Mouse (Mus musculus): ENCODE results near the gene Arhgef11. TPM values are rescaled to one million over a fixed set of nuclear protein-coding genes. Genes with fewer than 3 reads are reported as not detected.
A peak's percentile ranks its signal among the peaks of the same experiment; 100 is the strongest.

Gene Arhgef11
- polyA plus RNA-seq, 1 experiment from 2014 or later, result 19.5 TPM

DNA sequence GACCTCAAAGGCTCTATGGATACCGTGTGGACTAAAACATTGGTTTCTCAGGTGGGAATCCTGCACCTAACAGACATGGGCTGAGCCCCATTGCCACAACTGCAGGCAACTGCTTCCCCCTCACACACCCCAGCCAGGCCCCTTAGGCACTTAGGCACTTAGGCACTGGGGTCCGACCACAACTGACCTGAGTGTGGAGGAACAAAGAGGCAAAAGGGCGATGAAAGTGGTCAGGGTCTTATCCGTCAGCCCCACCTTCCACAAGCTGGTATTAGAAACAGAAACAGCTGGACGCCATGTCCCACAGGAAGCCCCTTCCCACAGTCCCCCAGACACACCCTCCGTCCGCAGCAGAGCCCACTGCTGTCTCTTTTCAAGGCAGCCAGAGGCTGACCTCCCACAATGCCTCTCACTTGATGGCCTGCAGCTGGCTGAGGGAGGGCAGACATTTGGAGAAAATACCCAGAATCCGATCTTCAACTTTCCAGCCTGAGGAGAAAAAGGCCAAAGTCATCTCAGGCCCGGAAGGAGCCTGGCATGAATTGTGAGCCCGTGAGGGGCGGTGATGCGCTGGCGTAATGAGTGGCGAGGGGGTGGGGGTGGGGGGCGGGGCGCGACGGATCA is 127.8 kb downstream of the Arhgef11 start:
- ATAC-seq (ENCODE audit: low FRiP score), result no peak
- Histone ChIP-seq H3K4me2 (peak overlapping the region; percentile 44), H3K4me3 (replicated peaks) (no peak overlapping the region; the same call in 1 of the 2 replicates), H3K27me3 (replicated peaks) (no peaks in the 10 kb centered on the region), H3K27ac (replicated peaks) (peak overlapping the region; percentile 51), H3K36me3 (0 out of 2 replicates have a peak, but pooled peaks cover 2% of the 10 kb centered on the region), H3K9me3 (replicated peaks) (no peaks in the 10 kb centered on the region), H3K9ac (replicated peaks) (peak overlapping the region; percentile 10; the same call in 1 of the 2 replicates), H3K4me1 (peaks cover 16% of the 10 kb centered on the region)
- 21% methylated on average over 18 of the region's 18 CpGs for WGBS

DNA sequence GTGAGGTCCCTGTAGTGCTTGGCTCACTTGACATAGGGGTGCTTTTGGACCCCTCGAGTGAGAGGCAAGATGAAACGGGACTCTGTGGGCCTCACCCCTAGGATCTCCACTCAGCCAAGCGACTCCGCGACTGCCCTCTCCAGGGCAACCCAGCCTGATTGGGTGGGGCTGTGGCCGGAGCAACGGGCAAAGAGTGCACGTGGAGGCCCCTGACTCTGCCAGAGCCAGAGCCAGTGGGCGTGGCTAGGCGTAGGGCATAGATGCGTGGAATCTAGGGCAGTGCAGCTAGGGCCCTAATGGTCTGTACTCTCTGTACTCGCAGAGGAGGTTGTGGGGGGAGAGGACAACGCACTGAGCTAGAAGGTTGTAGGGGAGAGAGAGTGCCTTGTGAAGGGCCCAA is 131.1 kb downstream of the Arhgef11 start, which contains the start of gene Lrrc71:
Gene Lrrc71 (minus strand): TSS at position 195 of the 400 bp plus-strand sequence.
- 40% methylated on average over 13 of the region's 13 CpGs for WGBS
- no peak within 1 kb of the TSS for H3K9ac ChIP-seq (replicated peaks)
- H3K4me2 ChIP-seq, result no peak within 1 kb of the TSS
- no peak within 1 kb of the TSS for H3K27ac ChIP-seq (replicated peaks)
- ATAC-seq (ENCODE audit: low FRiP score), result no peak
- no peaks in the 10 kb centered on the region for H3K9me3 ChIP-seq (replicated peaks)
- H3K27me3 ChIP-seq (replicated peaks), result no peaks in the 10 kb centered on the region
- H3K36me3 ChIP-seq, result no peaks in the 10 kb centered on the region
- no peak within 1 kb of the TSS for H3K4me3 ChIP-seq (replicated peaks)
- peaks cover 16% of the 10 kb centered on the region for H3K4me1 ChIP-seq

DNA sequence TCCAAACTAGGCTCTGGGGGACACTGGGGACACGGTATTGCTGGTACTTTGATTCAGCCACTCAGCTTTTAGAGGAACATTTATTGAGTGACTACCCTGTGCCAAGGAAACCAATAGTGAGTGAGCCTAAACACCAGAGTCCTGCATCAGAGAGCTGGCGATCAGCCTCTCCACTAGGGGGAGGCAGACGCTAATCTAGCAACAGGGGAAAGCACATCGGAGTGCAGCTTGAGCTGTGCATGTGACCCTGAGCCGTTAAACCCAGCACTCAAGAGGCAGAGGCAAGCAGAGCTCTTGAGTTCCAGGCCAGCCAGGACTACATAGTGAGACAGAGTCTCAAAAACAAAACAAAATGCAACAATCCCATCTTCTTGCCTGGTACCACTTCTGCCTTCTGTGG is 131.7 kb downstream of the Arhgef11 start:
- H3K27ac ChIP-seq (replicated peaks), result no peak overlapping the region
- H3K9me3 ChIP-seq (replicated peaks), result no peaks in the 10 kb centered on the region
- H3K36me3 ChIP-seq, result no peaks in the 10 kb centered on the region
- H3K4me1 ChIP-seq, result peaks cover 16% of the 10 kb centered on the region
- ATAC-seq (ENCODE audit: low FRiP score), result no peak
- no peak overlapping the region for H3K4me2 ChIP-seq
- 14% methylated on average over 5 of the region's 5 CpGs for WGBS
- no peak overlapping the region for H3K9ac ChIP-seq (replicated peaks)
- H3K4me3 ChIP-seq (replicated peaks), result no peak overlapping the region
- no peaks in the 10 kb centered on the region; the same call in 1 of the 2 replicates for H3K27me3 ChIP-seq (replicated peaks)

DNA sequence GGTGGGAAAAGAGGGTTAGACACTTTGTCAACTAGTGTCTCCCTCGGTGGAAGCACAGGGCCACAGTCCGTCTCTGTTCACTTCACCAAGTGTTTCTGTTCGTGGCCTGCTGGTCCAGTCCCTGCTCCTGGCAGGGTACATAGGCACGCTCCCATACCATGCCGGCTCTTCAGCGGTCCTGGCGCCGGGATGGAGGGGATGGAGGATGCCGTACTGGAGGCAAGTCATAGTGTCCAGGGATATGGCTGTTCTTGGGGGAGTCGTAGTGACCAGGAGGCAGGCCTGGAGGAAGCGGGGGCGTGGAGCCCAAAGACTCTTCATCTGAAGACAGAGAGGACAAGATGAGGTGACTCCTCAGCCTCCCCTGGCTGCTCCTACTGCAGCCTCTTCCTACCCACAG is 132.6 kb downstream of the Arhgef11 start:
- 89% methylated on average over 12 of the region's 12 CpGs for WGBS
- H3K4me3 ChIP-seq (replicated peaks), result no peak overlapping the region
- no peaks in the 10 kb centered on the region for H3K36me3 ChIP-seq
- no peak for ATAC-seq (ENCODE audit: low FRiP score)
- H3K4me1 ChIP-seq, result peaks cover 13% of the 10 kb centered on the region
- peaks cover 9% of the 10 kb centered on the region for H3K27me3 ChIP-seq (replicated peaks)
- H3K4me2 ChIP-seq, result no peak overlapping the region
- H3K27ac ChIP-seq (replicated peaks), result no peak overlapping the region
- H3K9me3 ChIP-seq (replicated peaks), result no peaks in the 10 kb centered on the region
- H3K9ac ChIP-seq (replicated peaks), result no peak overlapping the region

DNA sequence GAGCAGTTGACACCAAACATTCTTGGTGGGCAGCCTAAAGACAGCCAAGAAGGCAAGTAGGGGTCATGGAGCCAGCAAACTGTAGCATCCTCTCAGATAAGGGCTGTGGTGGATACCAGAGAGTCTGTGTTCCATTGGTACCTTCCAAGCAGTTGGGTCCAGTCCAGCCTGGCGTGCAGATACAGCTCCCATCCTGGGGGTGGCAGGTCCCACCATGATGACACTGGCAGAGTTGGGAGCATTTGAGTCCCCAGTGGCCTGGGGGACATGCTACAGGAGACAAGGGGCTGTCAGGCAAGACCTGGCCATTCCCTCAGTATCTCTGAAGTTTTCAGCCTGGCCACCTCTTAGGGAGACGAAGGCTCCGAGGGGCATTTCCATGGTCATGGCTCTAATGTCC is 135.2 kb downstream of the Arhgef11 start:
- H3K36me3 ChIP-seq, result no peaks in the 10 kb centered on the region
- 89% methylated on average over 3 of the region's 3 CpGs for WGBS
- H3K4me1 ChIP-seq, result peaks cover 12% of the 10 kb centered on the region
- ATAC-seq (ENCODE audit: low FRiP score), result no peak
- peaks cover 11% of the 10 kb centered on the region for H3K27me3 ChIP-seq (replicated peaks)
- no peak overlapping the region for H3K4me3 ChIP-seq (replicated peaks)
- H3K9me3 ChIP-seq (replicated peaks), result no peaks in the 10 kb centered on the region
- no peak overlapping the region for H3K9ac ChIP-seq (replicated peaks)
- no peak overlapping the region for H3K4me2 ChIP-seq
- no peak overlapping the region for H3K27ac ChIP-seq (replicated peaks)

DNA sequence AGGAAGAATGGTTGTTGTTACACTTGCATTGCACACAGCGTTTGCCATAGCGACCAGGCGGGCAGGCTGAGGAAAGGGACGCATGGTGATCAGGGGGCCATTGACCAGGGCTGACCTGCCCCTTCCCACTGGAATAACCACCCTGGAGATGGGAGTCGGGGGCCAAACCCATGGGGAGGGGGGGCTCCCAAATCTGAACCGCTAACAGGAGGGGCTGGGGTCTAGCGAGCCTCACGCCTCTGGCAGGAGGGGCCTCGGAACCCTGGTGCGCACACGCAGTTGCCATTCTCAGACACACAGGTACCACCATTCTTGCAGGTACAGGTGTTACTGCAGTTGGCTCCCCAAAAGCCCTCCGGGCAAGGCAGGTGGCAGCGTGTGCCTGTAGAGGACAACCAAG is 136.5 kb downstream of the Arhgef11 start:
- WGBS, result 85% methylated on average over 13 of the region's 13 CpGs
- H3K4me1 ChIP-seq, result peaks cover 9% of the 10 kb centered on the region
- H3K27me3 ChIP-seq (replicated peaks), result peaks cover 14% of the 10 kb centered on the region
- no peak for ATAC-seq (ENCODE audit: low FRiP score)
- H3K27ac ChIP-seq (replicated peaks), result no peak overlapping the region
- no peak overlapping the region for H3K4me3 ChIP-seq (replicated peaks)
- H3K9me3 ChIP-seq (replicated peaks), result no peaks in the 10 kb centered on the region
- no peak overlapping the region for H3K4me2 ChIP-seq
- H3K9ac ChIP-seq (replicated peaks), result no peak overlapping the region
- H3K36me3 ChIP-seq, result no peaks in the 10 kb centered on the region

DNA sequence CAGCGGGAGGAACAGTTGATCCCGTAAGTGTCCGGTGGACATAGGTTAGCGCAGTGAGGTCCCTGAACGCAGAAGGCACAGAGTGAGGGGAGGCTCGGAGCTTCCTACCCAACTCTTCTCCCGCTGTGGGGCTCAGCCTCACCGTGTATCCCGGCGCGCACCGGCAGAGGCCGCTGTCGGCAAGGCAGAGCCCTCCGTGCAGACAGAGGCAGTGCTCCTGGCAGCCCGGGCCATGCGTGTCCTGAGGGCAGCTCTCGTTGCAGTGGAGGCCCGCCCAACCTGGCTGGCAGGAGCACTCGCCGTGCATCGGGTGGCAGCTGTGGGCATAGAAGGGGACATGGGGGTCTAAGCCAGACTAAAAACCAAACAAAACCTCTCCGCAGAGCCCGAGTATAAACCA is 138.6 kb downstream of the Arhgef11 start:
- H3K27ac ChIP-seq (replicated peaks), result no peak overlapping the region
- H3K4me2 ChIP-seq, result peak overlapping the region; percentile 65
- no peaks in the 10 kb centered on the region for H3K36me3 ChIP-seq
- peaks cover 9% of the 10 kb centered on the region for H3K4me1 ChIP-seq
- WGBS, result 2% methylated on average over 23 of the region's 24 CpGs
- peak; percentile 88 for ATAC-seq (ENCODE audit: low FRiP score)
- peak overlapping the region; percentile 35 for H3K4me3 ChIP-seq (replicated peaks)
- peaks cover 14% of the 10 kb centered on the region for H3K27me3 ChIP-seq (replicated peaks)
- no peaks in the 10 kb centered on the region for H3K9me3 ChIP-seq (replicated peaks)
- peak overlapping the region; percentile 20; the same call in 1 of the 2 replicates for H3K9ac ChIP-seq (replicated peaks)

DNA sequence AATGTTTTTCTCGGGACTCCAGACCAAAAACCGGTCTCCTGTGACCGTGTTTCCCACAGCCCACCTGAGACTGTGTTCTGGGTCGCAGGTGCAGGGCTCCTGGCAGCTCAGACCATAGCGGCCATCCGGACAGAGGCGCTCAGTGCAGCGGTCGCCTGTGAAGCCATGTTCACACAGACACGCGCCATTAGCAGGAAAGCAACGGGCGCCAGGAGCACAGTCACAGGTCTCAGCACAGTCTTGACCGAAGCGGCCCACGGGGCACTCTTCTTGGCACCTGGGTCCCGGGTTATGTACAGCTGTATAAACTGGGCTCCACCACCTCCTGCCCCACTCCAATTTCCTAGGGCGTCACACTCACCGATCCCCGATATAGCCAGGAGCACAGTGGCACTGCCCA is 139.1 kb downstream of the Arhgef11 start:
- H3K9ac ChIP-seq (replicated peaks), result peak overlapping the region; percentile 20; the same call in 1 of the 2 replicates
- peak; percentile 4; the same call in 1 of the 2 replicates for ATAC-seq (ENCODE audit: low FRiP score)
- H3K36me3 ChIP-seq, result no peaks in the 10 kb centered on the region
- H3K4me3 ChIP-seq (replicated peaks), result peak overlapping the region; percentile 35; the same call in 1 of the 2 replicates
- no peak overlapping the region for H3K27ac ChIP-seq (replicated peaks)
- no peaks in the 10 kb centered on the region for H3K9me3 ChIP-seq (replicated peaks)
- H3K4me2 ChIP-seq, result peak overlapping the region; percentile 65
- WGBS, result 49% methylated on average over 20 of the region's 20 CpGs
- peaks cover 14% of the 10 kb centered on the region for H3K27me3 ChIP-seq (replicated peaks)
- H3K4me1 ChIP-seq, result peaks cover 9% of the 10 kb centered on the region

DNA sequence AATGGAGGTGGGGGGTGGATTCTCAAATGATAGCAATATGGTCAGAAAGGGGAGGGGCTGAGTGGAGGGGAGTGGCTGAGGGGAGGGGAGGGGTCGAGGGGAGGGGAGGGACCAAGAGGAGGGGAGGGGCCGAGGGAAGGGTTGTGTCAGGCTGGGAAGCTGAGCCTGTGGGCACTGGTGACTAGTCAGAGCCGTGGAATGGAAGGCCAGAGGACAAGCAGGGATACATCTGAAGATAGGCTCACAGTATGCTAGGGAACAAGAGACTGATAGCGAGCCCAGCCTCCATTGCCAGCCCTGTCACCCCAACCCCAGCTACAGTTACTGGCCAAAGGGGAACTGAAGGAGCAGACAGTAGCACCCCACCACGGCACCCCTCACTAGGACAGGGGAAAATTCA is 141.3 kb downstream of the Arhgef11 start:
- Histone ChIP-seq H3K4me1 (peaks cover 15% of the 10 kb centered on the region), H3K9me3 (replicated peaks) (no peaks in the 10 kb centered on the region), H3K4me3 (replicated peaks) (no peak overlapping the region), H3K4me2 (no peak overlapping the region), H3K27me3 (replicated peaks) (peaks cover 19% of the 10 kb centered on the region), H3K9ac (replicated peaks) (no peak overlapping the region), H3K36me3 (no peaks in the 10 kb centered on the region), H3K27ac (replicated peaks) (no peak overlapping the region)
- 46% methylated on average over 4 of the region's 5 CpGs for WGBS
- no peak for ATAC-seq (ENCODE audit: low FRiP score)

DNA sequence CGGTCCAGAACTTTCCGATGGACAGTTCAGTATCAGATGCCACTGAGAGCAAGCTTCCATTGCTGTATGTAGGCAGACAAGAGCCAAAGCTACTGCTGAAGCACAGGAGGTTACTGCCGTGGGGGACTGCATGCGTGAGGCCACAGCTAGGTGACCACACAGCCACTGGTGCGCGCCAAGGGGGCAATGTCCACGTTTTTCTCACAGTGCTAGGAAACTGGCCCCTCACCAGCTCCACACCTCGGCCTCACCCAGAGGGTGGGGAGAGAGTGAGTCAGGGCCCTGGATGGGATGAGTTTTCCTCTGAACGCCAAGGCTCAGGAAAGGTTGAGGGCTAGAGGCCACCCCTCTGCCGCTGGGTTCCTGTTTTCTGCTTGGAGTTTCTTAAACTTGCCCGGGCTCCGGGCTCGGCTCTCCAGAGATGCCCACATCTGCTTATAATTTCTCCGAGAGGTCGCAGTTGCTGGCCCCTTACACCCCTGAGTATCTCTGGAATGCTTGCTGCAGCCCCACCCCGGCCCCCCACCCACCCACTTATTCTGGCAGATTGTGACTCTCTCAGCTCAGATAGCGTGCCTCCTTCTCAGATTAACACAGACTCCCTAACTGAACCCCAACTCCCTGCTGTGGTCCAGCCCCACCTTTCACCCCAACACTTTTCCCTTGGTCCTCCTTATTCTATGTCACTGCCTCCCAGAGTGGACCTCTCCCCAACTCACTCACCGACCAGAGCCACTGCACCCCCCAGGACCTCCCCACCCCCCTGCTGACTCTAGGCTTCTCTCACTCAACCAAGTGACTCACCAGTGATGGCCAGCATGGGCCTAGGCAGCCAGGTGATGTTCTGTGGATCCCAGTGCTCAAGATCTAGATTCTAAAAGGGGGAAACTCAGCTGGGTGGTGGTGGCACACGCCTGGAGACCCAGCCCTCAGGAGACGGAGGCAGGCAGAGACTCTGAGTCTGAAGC is 144.3 kb downstream of the Arhgef11 start:
- Histone ChIP-seq H3K27ac (replicated peaks) (no peak overlapping the region), H3K4me3 (replicated peaks) (no peak overlapping the region), H3K4me1 (peaks cover 14% of the 10 kb centered on the region), H3K9ac (replicated peaks) (no peak overlapping the region), H3K36me3 (no peaks in the 10 kb centered on the region), H3K27me3 (replicated peaks) (peaks cover 22% of the 10 kb centered on the region), H3K4me2 (no peak overlapping the region), H3K9me3 (replicated peaks) (no peaks in the 10 kb centered on the region)
- 81% methylated on average over 20 of the region's 20 CpGs for WGBS
- ATAC-seq (ENCODE audit: low FRiP score), result no peak

DNA sequence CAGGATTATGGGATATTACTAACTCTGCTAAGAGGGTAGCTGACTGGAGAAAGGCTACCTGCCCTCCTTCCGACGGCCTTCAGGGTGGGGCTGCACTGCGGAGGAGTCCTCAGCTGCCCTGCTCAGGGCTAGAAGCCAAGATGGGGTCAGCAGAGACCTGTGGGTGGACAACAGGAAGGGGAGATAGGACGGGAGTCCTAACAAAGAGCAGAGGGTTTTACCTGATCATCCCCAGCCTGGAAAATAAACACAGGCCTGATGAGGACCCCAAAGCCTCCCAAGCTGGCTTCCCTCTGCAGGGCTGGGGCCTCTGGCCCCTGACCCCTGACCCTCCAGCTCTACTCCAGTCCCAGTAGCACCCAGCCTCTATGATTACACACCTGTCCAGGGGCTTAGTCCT is 145.8 kb downstream of the Arhgef11 start:
- H3K4me2 ChIP-seq, result peak overlapping the region; percentile 33
- no peak for ATAC-seq (ENCODE audit: low FRiP score)

More for the DNA sequence above, 145.8 kb downstream of the Arhgef11 start:
- Histone ChIP-seq H3K4me1 (peaks cover 14% of the 10 kb centered on the region), H3K9ac (replicated peaks) (no peak overlapping the region), H3K36me3 (no peaks in the 10 kb centered on the region), H3K4me3 (replicated peaks) (no peak overlapping the region), H3K27ac (replicated peaks) (peak overlapping the region; percentile 64), H3K27me3 (replicated peaks) (peaks cover 31% of the 10 kb centered on the region), H3K9me3 (replicated peaks) (no peaks in the 10 kb centered on the region)
- 64% methylated on average over 4 of the region's 4 CpGs for WGBS
